Mouse (Mus musculus): ENCODE measurements at regions not wholly inside any gene's neighbourhood (a gene's known extent, or its start where the extent isn't known, plus 50 kb on each side); places are given as distances from the start of the nearest gene placed in this dataset.

DNA sequence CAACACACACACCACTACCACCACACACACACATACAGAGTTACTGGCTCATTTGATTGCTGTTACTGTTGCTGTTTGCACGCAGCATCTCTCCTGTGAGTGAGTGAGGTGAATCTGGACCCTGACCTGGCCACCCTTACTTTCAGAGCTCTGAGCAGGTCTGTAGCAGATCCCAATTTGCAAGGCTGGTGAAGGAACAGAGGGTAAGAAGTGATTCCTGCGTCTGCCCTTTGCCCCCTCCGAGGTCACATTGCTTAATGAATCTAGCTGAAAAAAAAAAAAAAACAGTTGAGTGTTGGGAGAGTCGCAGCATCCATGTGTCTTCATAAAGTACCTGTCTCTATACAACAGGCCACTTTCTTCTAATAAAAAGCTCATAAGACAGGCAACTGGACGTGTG lies 224.1 kb upstream of the Klf3 start:
- Histone ChIP-seq H3K27me3 (no peaks in the 10 kb centered on the region; the same call in 1 of the 2 replicates), H3K4me3 (replicated peaks) (no peak overlapping the region), H3K9ac (replicated peaks) (no peak overlapping the region), H3K36me3 (no peaks in the 10 kb centered on the region), H3K27ac (peak overlapping the region; percentile 79), H3K4me1 (replicated peaks) (peaks cover 32% of the 10 kb centered on the region), H3K4me2 (no peak overlapping the region), H3K9me3 (no peaks in the 10 kb centered on the region)
- 20% methylated on average over 5 of the region's 5 CpGs for WGBS
- ATAC-seq (ENCODE audit: insufficient number of reproducible peaks, insufficient read depth, low FRiP score, low TSS enrichment, low read depth) = no peak

DNA sequence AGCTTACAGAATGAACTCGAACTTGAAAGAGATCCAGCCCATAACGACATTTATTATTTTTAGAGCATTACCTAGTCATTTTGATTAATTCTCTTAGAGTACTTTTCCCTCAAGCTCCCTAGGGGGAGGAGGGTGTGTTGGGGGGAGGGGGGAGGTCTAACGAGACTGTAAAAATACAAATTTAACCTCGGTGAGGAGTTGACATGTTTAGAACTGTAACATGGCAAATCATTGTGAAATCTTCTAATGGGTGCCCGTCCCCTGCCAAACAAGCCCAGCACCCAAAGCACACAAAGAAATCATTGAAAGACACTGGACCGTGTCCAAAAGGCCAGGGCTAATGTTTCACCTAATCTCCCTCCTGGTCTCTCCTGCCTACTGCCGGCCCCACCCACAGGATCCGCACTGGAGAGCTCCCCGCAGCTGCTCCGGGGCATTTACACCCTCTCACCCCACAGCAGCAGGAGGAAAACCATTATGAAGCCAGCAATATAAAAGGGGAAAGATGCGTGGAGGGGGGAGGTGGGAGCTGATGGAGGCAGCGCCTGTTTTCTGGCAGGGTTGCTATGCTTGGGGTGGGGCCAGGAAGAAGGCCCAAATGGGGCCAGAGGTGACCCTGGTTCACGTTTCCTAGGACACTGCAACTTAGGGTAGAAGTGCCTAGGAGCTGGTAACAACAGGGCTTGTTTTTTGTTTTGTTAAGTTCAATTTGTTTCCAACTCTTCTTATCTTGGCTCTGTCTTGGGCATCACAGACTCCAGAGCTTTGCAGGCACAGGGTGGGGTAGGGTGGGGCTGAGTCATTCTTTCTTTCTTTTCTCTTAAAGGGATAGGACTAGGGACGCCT lies 223.5 kb upstream of the Klf3 start:
- Histone ChIP-seq H3K4me2 (peak overlapping the region; percentile 47), H3K4me3 (replicated peaks) (no peak overlapping the region), H3K9ac (replicated peaks) (peak overlapping the region; percentile 40; the same call in 1 of the 2 replicates), H3K9me3 (no peaks in the 10 kb centered on the region), H3K27me3 (no peaks in the 10 kb centered on the region; the same call in 1 of the 2 replicates), H3K36me3 (no peaks in the 10 kb centered on the region), H3K4me1 (replicated peaks) (peaks cover 32% of the 10 kb centered on the region), H3K27ac (peak overlapping the region; percentile 79)
- 5% methylated on average over 14 of the region's 14 CpGs for WGBS
- peak; percentile 39; the same call in 1 of the 2 replicates for ATAC-seq (ENCODE audit: insufficient number of reproducible peaks, insufficient read depth, low FRiP score, low TSS enrichment, low read depth)

DNA sequence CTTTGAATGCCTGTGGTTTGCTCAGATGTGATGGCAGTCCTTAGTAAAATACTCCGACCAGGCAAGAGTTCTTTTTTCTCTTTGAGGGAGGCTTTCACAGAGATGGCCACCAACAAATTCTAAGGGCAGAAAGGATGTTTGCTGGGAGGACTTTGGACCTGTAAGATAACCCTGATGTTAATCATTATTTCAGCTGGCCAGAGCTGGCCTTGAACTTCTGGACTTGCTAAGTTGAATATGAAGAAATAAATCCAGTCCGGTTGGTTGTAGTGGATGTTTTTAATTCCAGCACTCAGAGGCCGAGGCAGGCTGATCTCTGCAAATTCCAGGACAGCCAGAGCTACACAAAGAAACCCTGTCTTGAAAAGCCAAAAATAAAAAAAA lies 222.9 kb upstream of the Klf3 start:
- Histone ChIP-seq H3K27ac (peak overlapping the region; percentile 79), H3K9me3 (no peaks in the 10 kb centered on the region), H3K27me3 (no peaks in the 10 kb centered on the region; the same call in 1 of the 2 replicates), H3K4me1 (replicated peaks) (peaks cover 37% of the 10 kb centered on the region), H3K36me3 (no peaks in the 10 kb centered on the region), H3K4me2 (0 out of 2 replicates have a peak overlapping the region, but pooled peaks have one; percentile 47), H3K4me3 (replicated peaks) (no peak overlapping the region), H3K9ac (replicated peaks) (no peak overlapping the region)
- ATAC-seq (ENCODE audit: insufficient number of reproducible peaks, insufficient read depth, low FRiP score, low TSS enrichment, low read depth) = no peak
- WGBS = 76% methylated on average over 3 of the region's 3 CpGs

DNA sequence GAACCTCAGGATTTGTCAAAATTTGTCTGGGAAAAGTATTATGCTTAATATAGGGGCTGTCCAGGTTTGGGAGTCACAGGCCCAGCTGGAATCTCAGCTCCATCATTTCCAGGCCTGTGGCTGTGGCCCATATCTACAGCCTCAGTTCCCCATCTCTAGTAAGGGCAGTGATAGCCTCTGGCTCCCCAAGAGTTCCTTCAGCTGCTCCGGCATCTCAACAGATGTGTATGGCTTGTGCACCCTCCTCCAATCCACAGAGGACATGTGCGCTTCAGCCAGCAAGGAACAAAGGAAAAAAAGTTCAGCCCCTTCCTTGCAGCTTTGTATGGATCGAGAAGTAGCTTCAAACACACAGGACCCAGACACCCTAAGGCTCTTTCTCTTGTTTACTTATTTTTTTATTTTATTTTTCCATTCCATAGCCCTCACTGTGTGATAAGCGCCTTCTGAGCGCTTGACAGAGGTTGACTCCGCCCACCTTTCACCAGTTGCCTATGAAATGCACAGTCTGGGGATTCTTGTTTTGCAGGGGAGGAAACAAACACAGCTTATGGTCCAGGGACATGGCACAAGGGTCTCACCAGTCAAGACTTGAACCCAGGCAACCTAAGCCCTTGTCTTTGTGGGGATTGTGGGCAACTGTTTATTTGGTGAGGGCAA lies 222.3 kb upstream of the Klf3 start:
- no peak overlapping the region for H3K27ac ChIP-seq
- H3K9ac ChIP-seq (replicated peaks) = no peak overlapping the region
- no peaks in the 10 kb centered on the region for H3K9me3 ChIP-seq
- H3K4me2 ChIP-seq = no peak overlapping the region
- H3K4me1 ChIP-seq (replicated peaks) = peaks cover 39% of the 10 kb centered on the region
- WGBS = 83% methylated on average over 6 of the region's 6 CpGs
- ATAC-seq (ENCODE audit: insufficient number of reproducible peaks, insufficient read depth, low FRiP score, low TSS enrichment, low read depth) = 0 out of 2 replicates have a peak, but pooled peaks have one; percentile 22
- no peak overlapping the region for H3K4me3 ChIP-seq (replicated peaks)
- H3K36me3 ChIP-seq = no peaks in the 10 kb centered on the region
- no peaks in the 10 kb centered on the region; the same call in 1 of the 2 replicates for H3K27me3 ChIP-seq

DNA sequence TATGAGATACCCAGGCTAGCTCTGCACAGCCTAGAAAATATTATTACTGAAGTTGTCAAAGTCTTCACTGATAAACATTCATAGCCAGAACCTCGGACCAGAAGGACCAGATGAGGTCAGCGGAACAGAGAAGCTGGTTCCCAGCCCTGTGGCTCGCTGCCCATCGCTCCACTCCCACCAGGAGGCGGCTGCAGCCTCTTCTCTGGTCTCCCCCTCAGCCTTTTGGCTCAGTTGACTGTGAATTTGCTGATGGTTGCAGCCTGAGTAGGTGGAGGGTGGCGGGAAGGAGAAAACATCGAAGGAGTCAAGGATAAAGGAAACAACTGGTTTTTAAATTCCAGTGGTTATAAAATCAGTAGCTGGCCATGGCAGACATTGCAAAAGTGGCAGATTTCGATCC lies 221.7 kb upstream of the Klf3 start:
- no peaks in the 10 kb centered on the region; the same call in 1 of the 2 replicates for H3K27me3 ChIP-seq
- H3K4me1 ChIP-seq (replicated peaks) = peaks cover 36% of the 10 kb centered on the region
- no peak overlapping the region for H3K4me2 ChIP-seq
- no peak overlapping the region for H3K4me3 ChIP-seq (replicated peaks)
- no peak overlapping the region for H3K9ac ChIP-seq (replicated peaks)
- no peaks in the 10 kb centered on the region for H3K9me3 ChIP-seq
- H3K27ac ChIP-seq = no peak overlapping the region
- WGBS = 69% methylated on average over 8 of the region's 8 CpGs
- no peaks in the 10 kb centered on the region for H3K36me3 ChIP-seq
- ATAC-seq (ENCODE audit: insufficient number of reproducible peaks, insufficient read depth, low FRiP score, low TSS enrichment, low read depth) = no peak

DNA sequence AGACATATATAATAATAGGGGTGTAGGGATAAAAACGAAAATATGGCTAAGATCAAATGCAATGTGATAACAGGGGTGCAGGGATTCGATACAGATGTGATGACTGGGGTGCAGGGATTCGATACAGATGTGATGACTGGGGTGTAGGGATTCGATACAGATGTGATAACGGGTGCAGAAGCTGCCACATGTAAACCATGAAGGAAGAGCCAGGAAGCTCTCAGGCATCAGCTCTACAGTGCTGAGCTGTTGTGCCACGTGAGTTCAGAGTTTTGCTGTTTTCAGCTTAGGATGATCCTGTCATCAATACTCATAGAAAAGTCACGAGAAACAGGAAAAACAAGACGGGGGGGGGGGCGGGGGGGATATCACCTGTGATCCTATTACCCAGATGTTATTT lies 221.2 kb upstream of the Klf3 start:
- Histone ChIP-seq H3K9me3 (no peaks in the 10 kb centered on the region), H3K4me3 (replicated peaks) (no peak overlapping the region), H3K27ac (no peak overlapping the region), H3K9ac (replicated peaks) (no peak overlapping the region), H3K4me1 (replicated peaks) (peaks cover 36% of the 10 kb centered on the region), H3K4me2 (no peak overlapping the region), H3K27me3 (no peaks in the 10 kb centered on the region; the same call in 1 of the 2 replicates), H3K36me3 (no peaks in the 10 kb centered on the region)
- ATAC-seq (ENCODE audit: insufficient number of reproducible peaks, insufficient read depth, low FRiP score, low TSS enrichment, low read depth) = no peak
- 73% methylated on average over 9 of the region's 9 CpGs for WGBS

DNA sequence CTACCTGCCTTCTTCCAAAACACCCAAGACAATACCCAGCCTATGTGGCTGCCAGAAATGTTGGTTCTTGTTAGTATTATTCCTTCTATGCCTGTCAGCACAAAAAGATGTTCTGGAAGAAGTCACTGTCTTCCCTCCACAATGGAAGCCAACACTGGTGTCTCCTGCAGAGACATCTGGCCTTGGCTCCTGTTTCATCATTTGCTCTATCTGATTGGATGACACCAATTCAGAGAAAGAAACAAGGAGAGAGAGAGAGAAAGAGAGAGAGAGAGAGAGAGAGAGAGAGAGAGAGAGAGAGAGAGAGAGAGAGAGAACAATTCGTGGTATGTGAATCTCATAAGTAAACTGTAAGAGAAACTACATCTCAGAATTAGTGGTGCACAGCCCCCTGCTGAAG lies 218.9 kb upstream of the Klf3 start:
- 88% methylated on average over 1 of the region's 1 CpGs for WGBS

DNA sequence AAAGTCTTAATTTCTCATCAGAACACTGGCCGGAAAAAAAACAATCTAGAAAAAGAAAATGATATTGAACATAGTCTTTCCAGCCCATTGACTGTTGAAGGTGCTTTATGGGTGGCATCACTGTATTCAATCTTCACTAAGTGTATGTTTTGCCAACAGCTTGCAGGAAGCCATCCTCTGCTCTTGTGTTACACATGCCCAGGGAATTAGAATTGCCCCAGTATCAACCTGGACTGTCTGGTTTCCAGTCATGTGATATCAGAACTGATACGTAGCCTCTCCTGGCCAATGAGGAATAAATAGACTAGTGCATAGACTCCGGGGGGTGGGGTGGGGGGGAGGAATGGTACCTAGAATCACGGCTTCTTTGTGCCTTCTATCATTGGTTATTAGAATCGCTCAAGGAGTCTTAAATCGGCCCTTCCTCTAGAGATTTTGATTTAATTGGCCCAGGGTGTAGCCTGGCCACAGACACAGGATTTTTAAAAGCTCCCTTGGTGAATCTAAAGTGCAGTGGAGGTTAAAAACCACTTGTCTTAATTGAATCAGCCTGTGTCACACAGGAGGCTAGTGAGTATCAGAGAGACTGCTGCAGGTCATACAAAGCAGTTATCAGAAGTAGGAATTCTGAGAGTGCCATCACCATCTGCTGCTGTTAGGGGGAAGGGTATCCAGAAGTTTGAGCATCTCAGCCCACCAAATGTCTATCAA lies 218.0 kb upstream of the Klf3 start:
- no peak overlapping the region for H3K4me3 ChIP-seq (replicated peaks)
- H3K36me3 ChIP-seq = no peaks in the 10 kb centered on the region
- no peak overlapping the region for H3K4me2 ChIP-seq
- H3K27ac ChIP-seq = no peak overlapping the region
- no peaks in the 10 kb centered on the region; the same call in 1 of the 2 replicates for H3K27me3 ChIP-seq
- no peaks in the 10 kb centered on the region for H3K9me3 ChIP-seq
- ATAC-seq (ENCODE audit: insufficient number of reproducible peaks, insufficient read depth, low FRiP score, low TSS enrichment, low read depth) = no peak
- H3K9ac ChIP-seq (replicated peaks) = no peak overlapping the region
- 41% methylated on average over 6 of the region's 6 CpGs for WGBS
- peaks cover 32% of the 10 kb centered on the region for H3K4me1 ChIP-seq (replicated peaks)

More for the DNA sequence above, 218.9 kb upstream of the Klf3 start:
- peaks cover 41% of the 10 kb centered on the region for H3K4me1 ChIP-seq (replicated peaks)
- H3K4me2 ChIP-seq = no peak overlapping the region
- ATAC-seq (ENCODE audit: insufficient number of reproducible peaks, insufficient read depth, low FRiP score, low TSS enrichment, low read depth) = no peak
- no peaks in the 10 kb centered on the region for H3K36me3 ChIP-seq
- no peak overlapping the region for H3K9ac ChIP-seq (replicated peaks)
- no peaks in the 10 kb centered on the region; the same call in 1 of the 2 replicates for H3K27me3 ChIP-seq
- H3K4me3 ChIP-seq (replicated peaks) = no peak overlapping the region
- H3K9me3 ChIP-seq = no peaks in the 10 kb centered on the region
- H3K27ac ChIP-seq = no peak overlapping the region

DNA sequence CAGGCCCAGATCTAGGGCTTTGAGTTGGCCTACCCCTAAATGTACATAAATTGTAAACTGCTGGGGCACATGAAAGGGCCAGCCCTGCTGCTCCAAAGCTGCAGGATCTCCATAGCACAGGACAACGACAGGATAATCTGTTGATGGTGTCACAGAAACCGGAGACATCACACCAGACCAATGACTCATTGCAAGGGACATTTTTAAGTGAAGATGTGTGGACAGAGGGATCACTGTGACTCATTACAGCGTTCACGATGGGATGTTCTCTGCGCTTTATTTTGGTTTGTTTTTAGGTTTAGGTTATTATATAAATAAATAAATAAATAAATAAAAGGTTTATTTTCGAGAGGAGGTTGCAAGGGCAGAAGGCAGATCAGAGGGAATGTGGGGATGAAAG lies 216.9 kb upstream of the Klf3 start:
- H3K27me3 ChIP-seq = no peaks in the 10 kb centered on the region; the same call in 1 of the 2 replicates
- peaks cover 24% of the 10 kb centered on the region for H3K4me1 ChIP-seq (replicated peaks)
- H3K27ac ChIP-seq = no peak overlapping the region
- H3K9ac ChIP-seq (replicated peaks) = no peak overlapping the region
- ATAC-seq (ENCODE audit: insufficient number of reproducible peaks, insufficient read depth, low FRiP score, low TSS enrichment, low read depth) = no peak
- no peak overlapping the region for H3K4me2 ChIP-seq
- WGBS = 83% methylated on average over 6 of the region's 6 CpGs
- no peak overlapping the region for H3K4me3 ChIP-seq (replicated peaks)
- no peaks in the 10 kb centered on the region for H3K36me3 ChIP-seq
- no peaks in the 10 kb centered on the region for H3K9me3 ChIP-seq

DNA sequence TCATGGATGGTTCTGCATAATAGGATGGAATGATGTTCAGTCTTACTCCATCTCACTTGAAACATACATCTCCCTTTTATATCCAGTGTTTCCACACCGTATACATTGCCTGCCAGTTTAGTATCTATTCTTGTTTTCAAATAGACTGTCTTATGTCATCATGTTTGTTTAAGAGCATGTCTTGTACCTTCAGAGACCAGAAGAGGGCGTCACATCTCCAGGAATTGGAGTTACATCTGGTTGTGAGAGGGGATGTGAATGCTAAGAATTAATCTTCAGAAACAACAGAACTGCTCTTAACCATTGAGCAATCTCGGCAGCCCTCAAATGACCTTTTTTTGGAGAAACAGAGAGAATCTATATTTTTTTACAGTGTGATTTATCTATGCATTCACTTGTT lies 216.3 kb upstream of the Klf3 start:
- ATAC-seq (ENCODE audit: insufficient number of reproducible peaks, insufficient read depth, low FRiP score, low TSS enrichment, low read depth) = no peak
- no peak overlapping the region for H3K27ac ChIP-seq
- no peaks in the 10 kb centered on the region for H3K36me3 ChIP-seq
- H3K4me3 ChIP-seq (replicated peaks) = no peak overlapping the region
- whole genome bisulfite sequencing = 88% methylated on average over 3 of the region's 3 CpGs
- no peaks in the 10 kb centered on the region for H3K9me3 ChIP-seq
- H3K4me2 ChIP-seq = no peak overlapping the region
- no peak overlapping the region for H3K9ac ChIP-seq (replicated peaks)
- H3K27me3 ChIP-seq = no peaks in the 10 kb centered on the region; the same call in 1 of the 2 replicates
- peaks cover 18% of the 10 kb centered on the region for H3K4me1 ChIP-seq (replicated peaks)

Measured in limb, embryonic 12.5 days (tissue).